Mouse (Mus musculus) adrenal gland, adult 8-10 months (tissue): ENCODE measurements at regions not wholly inside any gene's neighbourhood (a gene's known extent, or its start where the extent isn't known, plus 50 kb on each side); places are given as distances from the start of the nearest gene placed in this dataset.

Experiments used
- DNase-seq: peaks from one replicate; pipeline ENCODE4 v3.0.0; 2022

DNA sequence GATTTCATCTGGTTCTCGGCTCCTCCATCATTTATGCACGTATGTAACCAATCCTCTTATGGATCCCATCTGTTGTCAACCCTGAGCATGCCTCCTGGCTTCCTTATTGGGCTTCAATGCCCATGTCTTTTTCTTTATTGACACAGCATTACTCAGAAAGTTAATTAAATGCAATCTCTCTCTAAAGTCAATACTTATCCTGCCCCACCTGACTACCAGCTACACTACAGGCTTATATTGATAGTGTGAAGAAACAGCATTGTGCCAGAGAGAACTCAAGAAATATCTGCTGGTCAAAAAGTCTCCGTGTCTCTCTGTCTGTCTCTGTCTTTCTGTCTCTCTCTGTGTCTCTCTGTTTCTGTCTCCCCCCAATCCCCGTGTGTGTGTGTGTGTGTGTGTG, 194.7 kb upstream of the Rfx3 start:
- no peak for DNase-seq

GRCm38 (mm10) chr19:28203719-28204118, 192.8 kb upstream of the Rfx3 start:
- DNase-seq, result no peak

- DNase-seq, result no peak
These were observed 188.4 kb upstream of the Rfx3 start for GRCm38 (mm10) chr19:28199385-28199784.

DNA sequence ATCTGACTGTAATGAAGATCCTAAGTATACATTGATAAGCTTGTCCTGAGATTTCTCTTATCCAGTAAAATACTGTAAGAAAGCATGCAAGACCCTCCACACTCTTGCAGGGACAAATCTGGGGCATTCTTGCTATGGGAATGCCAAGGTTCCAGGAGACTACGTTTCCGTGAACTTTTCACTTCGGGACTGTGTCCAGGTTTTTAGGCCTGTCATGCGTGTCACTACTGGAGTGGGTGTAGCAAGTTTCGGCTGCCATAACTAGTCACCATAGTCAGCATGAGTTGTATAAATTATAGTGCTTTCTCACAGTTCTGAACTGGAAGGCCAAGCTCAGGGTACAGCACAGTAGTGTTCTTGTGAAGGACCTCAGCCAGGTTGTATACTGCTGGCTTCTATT, 185.9 kb upstream of the Rfx3 start:
- no peak for DNase-seq

GRCm38 (mm10) chr19:28192248-28192647, 181.3 kb upstream of the Rfx3 start:
- no peak for DNase-seq

- DNase-seq, result no peak
These were observed 180.6 kb upstream of the Rfx3 start for GRCm38 (mm10) chr19:28191428-28192116.

- no peak for DNase-seq
These were observed 179.3 kb upstream of the Rfx3 start for GRCm38 (mm10) chr19:28190250-28190649.

DNA sequence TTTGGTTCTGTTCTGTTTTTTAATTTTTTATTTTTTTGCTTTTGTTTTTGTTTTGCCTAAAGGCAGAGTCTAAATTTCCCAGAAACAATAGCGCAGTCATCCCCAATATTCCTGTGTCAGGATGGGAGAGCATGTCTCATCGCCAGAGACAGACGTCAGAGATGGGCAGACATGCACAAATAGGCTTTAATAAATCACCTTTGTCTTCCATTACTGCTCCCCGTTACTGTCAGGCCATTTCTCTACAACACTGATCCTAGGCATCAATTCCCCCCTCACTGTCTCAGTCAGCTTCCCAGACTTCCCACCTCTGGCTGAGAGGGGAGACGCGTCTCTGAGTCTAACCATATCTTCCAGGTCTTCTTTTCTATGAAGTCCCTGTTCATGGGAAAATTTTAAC, 177.4 kb upstream of the Rfx3 start:
- DNase-seq, result no peak

DNA sequence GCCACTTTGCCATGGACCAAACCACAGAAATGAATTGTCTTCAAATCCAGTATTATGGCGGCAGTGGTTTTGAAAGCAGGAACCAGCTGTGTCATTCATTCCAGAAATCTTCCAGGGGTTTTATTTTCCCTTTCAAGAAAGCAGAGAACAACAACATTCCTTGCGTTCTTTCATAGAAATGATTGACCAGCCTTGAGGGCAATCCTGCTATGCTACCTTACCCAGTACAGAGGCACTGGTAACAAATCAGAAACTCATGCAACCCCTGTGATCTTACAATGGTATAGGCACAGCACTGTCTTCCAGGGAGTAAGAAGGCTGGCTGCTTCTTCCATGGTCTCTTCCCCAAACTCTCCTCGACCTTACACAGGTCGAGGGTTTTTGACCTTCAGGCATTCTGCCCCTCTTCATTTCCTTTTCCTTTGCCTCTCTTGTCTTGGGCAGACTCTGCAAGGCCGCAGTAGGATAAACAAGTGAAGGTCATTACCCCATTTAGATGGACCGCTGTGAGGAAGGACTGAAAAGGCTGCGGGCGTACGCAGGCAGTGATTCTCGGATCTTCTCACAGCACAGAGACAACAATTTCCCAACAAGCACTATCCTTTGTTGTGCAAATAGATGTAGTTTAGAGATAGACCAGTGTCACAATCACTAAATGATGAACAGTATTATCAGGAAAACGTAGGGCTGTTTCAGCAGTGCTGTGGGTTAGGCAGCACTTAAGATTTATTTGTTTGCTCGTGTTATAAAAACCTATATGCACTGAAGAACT, 171.6 kb upstream of the Rfx3 start:
- DNase-seq, result no peak

- no peak for DNase-seq
These were observed 170.2 kb upstream of the Rfx3 start for GRCm38 (mm10) chr19:28181171-28181570.

- DNase-seq, result no peak
These were observed 167.1 kb upstream of the Rfx3 start for GRCm38 (mm10) chr19:28178114-28178513.

DNA sequence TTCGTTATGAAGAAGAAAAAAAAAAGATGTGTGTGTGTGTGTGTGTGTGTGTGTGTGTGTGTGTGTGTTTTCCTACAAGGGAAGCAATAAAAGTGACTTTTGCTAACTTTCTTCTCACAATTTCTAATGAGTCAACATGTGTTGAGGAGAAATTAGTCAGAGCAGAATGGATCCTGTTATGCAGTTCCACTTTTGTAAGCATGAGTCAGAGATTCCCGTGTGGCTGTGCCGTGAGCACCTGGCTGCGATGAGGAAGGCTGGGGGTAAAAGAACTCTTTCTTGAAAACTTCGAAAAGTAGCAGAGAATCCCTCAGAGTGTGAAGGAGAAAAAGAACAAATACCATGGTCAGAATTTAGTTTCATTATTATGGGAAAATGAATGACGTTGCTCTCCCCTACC, 165.9 kb upstream of the Rfx3 start:
- DNase-seq, result no peak

GRCm38 (mm10) chr19:28171836-28172534, 161.0 kb upstream of the Rfx3 start:
- DNase-seq, result no peak

DNA sequence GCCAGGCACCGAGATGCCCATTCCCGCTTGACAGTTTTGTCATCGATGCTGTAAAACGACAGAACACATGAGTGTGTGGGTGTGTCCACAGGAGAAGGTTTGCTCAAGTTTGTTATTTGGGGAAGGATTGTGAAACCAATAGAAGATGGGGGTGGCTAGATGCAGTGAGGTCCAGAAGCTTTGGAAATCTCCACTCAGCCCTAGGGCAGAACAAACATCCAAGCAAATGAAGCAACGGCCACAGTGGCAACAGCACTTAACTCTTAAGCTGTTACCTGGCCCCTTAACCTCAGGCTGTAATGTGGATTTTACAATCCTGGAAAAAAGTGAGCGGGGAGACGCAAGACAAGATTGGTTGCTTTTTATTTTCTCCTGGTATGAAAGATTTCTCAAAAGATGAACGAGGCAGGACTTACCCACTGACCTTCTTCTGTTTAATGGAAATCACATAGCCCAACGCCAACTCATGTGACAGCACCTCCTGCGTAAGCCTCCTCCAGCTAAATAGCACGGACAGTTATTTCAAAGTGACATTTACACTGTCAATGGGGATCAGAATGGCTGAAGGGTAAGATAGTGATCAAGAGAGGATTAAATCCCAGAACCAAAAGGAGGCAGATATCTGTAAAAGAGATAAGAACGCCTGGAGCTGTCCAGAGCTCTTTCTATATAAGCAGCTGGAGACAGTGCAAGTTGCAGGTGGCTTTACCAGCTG, 156.6 kb upstream of the Rfx3 start:
- no peak for DNase-seq

- no peak for DNase-seq
These were observed 155.7 kb upstream of the Rfx3 start for GRCm38 (mm10) chr19:28166626-28167025.

GRCm38 (mm10) chr19:28165901-28166361, 155.0 kb upstream of the Rfx3 start:
- DNase-seq, result peak; percentile 24

DNA sequence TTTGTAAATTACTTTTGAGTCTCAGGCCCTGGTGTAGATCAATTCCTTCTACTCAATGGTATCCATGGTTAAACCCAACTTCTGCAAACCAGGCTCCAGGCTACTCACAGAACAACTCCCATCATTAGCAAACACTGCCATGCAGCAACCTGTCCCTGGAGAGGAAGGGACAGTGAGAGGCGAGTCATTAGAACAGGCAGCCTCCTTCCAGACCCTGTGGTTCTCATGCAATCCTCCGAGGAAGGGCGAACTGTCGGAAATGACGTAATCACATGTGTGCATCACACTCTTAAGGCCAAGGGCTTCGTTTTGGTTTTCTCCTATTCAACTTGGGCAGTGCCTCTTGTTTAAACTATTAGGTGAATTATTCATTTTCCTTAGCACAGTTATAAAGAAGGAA, 152.2 kb upstream of the Rfx3 start:
- no peak for DNase-seq

GRCm38 (mm10) chr19:28160582-28160981, 149.6 kb upstream of the Rfx3 start:
- DNase-seq, result no peak

DNA sequence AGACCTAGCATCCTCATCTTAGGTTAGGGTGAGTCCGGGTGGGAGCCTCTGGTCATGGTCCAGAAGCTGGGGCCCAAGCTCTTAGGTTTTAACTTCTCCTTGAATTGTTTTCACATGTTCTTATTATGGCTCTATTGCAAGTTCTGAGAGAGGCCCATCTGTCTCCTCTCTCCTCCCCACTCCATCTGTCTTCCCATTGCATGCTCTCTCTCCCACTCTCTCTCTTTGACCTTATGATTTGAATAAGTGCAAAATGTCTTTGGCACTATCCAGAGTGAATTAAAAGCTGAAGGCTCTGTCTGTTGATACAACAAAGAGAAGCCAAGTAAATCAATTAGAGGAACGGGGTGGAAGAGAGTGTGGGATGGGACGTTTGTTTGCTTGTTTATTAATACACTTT, 146.2 kb upstream of the Rfx3 start:
- DNase-seq, result no peak

DNA sequence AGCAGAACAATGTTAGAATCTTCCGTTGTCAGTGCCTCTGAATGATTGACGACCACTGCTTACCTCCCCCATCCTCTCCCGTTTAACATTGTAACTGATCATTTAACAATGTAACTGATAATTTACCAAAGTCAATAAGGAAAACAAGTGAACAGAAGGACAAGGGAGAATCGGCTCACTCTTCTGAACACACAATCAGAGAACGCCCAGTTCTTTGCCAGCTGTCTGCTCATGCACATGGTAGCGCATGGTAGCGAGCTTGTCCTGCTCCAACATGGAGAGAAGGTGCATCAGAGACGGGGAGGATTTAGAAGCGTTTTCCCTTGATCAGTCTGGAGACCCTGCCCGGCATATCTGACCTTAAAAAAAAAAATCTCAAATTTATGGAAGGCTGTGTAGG, 126.6 kb upstream of the Rfx3 start:
- DNase-seq, result no peak

DNA sequence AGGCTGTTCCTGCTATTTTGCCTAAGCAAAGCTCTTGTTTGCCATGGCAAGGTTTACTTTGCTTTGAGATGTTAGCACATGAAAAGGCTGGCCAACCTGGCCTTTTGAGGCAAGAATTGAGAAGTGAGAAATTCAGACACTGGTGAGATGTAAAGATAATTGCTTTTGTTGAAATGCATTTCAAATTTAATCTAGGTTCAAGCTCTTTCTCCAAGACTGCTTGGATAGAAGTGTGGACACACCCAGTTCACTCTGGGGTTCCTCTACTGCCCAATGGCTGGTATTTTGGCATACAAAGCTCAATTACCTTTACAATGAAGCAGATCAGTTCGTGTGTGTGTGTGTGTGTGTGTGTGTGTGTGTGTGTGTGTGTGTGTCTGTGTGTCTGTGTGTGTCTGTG, 123.8 kb upstream of the Rfx3 start:
- no peak for DNase-seq

- no peak for DNase-seq
These were observed 100.6 kb upstream of the Rfx3 start for GRCm38 (mm10) chr19:28111263-28112180.
